Mouse (Mus musculus) hindbrain, embryonic 14.5 days (tissue): Measurements from ENCODE around the gene Cul4b. TPM values are rescaled to one million over a fixed set of nuclear protein-coding genes. Genes with fewer than 3 reads are reported as not detected.
A peak's percentile ranks its signal among the peaks of the same experiment; 100 is the strongest.

Experiments used
- ATAC-seq: fragments of 200-750 bp; cut with Nextera tagmentation; 2 replicates; pipeline ENCODE4 v1.8.0; 2017; ENCODE audit warnings: moderate number of reproducible peaks, mild to moderate bottlenecking, moderate TSS enrichment, moderate library complexity; ENCODE audit not compliant: low FRiP score
- DNase-seq: peaks from one replicate; pipeline ENCODE4 v3.0.0-alpha.2; 2015; ENCODE audit warnings: low spot score
- H3K27ac ChIP-seq: fragments of 300-500 bp; sonication (generic); 2 replicates; pipeline ENCODE4 v1.5.1; 2014; ENCODE audit warnings: mild to moderate bottlenecking, moderate library complexity
- H3K27me3 ChIP-seq: fragments of 300-500 bp; sonication (generic); 2 replicates; pipeline ENCODE4 v1.6.1; 2014; ENCODE audit warnings: mild to moderate bottlenecking, low read length, mixed read lengths; ENCODE audit not compliant: control insufficient read depth, insufficient read depth
- H3K36me3 ChIP-seq: fragments of 300-500 bp; sonication (generic); replicated peaks from 2 replicates; pipeline ENCODE4 v1.6.1; 2014; ENCODE audit not compliant: control insufficient read depth, insufficient read depth
- H3K4me1 ChIP-seq: fragments of 300-500 bp; sonication (generic); replicated peaks from 2 replicates; pipeline ENCODE4 v1.6.1; 2014; ENCODE audit warnings: antibody characterized with exemption, low read length, mixed read lengths; ENCODE audit not compliant: control insufficient read depth, insufficient read depth
- H3K4me2 ChIP-seq: fragments of 300-500 bp; sonication (generic); replicated peaks from 2 replicates; pipeline ENCODE4 v1.6.1; 2014; ENCODE audit warnings: mild to moderate bottlenecking, moderate library complexity
- H3K4me3 ChIP-seq: fragments of 300-500 bp; sonication (generic); replicated peaks from 2 replicates; pipeline ENCODE4 v1.5.1; 2014; ENCODE audit warnings: mild to moderate bottlenecking, low read length
- H3K9ac ChIP-seq: fragments of 300-500 bp; sonication (generic); 2 replicates; pipeline ENCODE4 v1.6.1; 2014
- H3K9me3 ChIP-seq: fragments of 300-500 bp; sonication (generic); 2 replicates; pipeline ENCODE4 v1.6.1; 2016; ENCODE audit warnings: low read length; ENCODE audit not compliant: control insufficient read depth
- WGBS: fragments of 180-500 bp; shearing (Covaris S2); extraction: QIAGEN DNeasy Blood & Tissue Kit; methylation state at CpG from one replicate; pipeline ENCODE4 v1.1.7; 2014; 5-methylcytosine and 5-hydroxymethylcytosine counted together
- polyA plus RNA-seq: library from polyadenylated mRNA; unstranded; fragments of >200 nt; fragmentation: Nextera tagmentation; extraction: Ambion mirVana; gene quantifications from 2 replicates; pipeline ENCODE4 v1.2.1, GENCODE M21; 2014

Cul4b gene
- polyA plus RNA-seq, result 25.1 and 25.4 TPM in 2 replicates

DNA sequence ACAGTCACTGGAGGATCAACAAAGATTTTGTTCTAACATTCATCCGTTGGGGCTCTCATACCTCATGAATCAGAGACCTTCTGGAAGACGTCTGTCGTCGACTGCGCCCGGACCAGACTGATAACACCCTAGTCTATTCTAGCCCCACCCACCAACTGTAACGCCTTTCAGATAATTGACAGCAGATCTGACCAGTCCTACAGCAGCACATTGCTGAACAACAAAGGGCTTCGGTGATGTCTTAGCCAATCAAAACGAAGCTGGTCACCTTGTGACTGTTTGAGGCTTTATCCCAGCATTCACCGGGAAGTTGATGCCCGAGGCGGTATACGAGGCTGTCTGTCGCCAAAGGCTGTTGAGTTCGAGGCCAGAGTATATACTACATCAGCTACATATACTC is at the start of gene Cul4b:
Gene Cul4b (minus strand): TSS at position 119 of the 400 bp plus-strand sequence.
- Histone ChIP-seq H3K9ac (no peak within 1 kb of the TSS), H3K27me3 (no peaks in the 10 kb centered on the region), H3K9me3 (no peaks in the 10 kb centered on the region), H3K4me3 (no peak within 1 kb of the TSS), H3K4me1 (no peaks in the 10 kb centered on the region), H3K4me2 (no peak within 1 kb of the TSS), H3K27ac (no peak within 1 kb of the TSS), H3K36me3 (no peaks in the 10 kb centered on the region)
- WGBS, result 90% methylated on average over 15 of the region's 15 CpGs
- no peak for DNase-seq
- ATAC-seq, result no peak

DNA sequence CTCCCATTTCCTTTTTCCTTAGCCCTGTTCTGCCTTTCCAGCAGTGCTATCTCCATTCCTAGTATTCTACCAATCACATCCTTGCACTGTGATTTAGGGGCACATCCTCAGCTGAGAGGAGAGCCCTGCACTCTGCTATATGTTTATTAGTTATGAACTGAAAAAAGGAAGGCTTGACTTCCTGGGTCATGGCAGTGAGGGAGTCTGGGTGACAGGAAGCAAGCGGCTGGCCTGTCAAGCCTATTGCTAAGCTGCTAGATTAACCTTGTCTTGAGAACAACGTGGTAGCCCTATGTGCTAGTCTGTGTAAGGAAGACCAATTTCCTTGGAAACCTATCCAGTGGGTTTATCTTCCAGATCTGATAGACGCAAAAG is 25.0 kb upstream of the Cul4b start:
- Histone ChIP-seq H3K4me3 (peak overlapping the region; percentile 47), H3K36me3 (no peaks in the 10 kb centered on the region; the same call in 1 of the 2 replicates), H3K4me1 (no peaks in the 10 kb centered on the region), H3K4me2 (peak overlapping the region; percentile 56), H3K9ac (peak overlapping the region; percentile 62), H3K9me3 (no peaks in the 10 kb centered on the region), H3K27ac (peak overlapping the region; percentile 76), H3K27me3 (no peaks in the 10 kb centered on the region)
- DNase-seq (peak; percentile 46), ATAC-seq (peak; percentile 84)
- WGBS, result 18% methylated on average over 3 of the region's 3 CpGs

DNA sequence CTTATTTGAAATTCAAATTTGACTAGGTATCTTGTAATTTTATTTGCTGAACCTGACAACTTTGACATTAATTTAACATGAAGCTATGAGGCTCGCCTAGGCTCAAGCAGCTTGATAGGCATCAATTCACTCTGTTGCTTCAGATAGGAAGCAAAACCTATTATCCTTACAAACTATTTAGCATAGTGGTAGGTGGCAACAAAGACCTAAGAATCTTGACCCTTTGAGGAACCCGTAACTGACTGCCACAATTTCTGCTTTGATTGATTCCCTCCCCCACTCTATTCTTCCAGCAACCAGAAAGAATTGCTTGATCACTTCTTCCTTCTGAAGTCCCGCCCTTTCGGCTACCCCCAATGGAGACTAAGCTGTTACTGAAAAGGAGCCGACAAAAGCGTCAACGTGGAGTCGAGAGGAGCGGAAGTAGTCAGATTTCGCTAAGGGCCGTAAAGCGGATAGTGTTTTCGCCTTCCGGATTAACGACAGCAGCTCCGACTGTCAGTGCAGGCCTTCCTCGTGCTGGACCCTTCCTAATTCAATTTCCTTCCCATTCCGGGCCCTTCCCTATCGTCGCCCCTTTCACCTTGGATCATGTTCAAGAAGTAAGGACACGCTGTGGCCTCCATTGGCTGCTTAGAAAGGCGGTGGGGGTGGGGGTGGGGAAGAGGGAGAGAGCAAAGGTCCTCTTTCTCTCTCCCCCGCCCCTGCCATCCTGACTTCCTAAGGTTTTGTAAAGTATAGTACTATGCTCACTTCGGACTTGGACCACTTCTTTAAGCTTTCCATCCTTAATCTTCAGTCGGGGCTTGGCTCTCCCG is 24.4 kb upstream of the Cul4b start, which contains the start of gene Mcts1:
Gene Mcts1 (plus strand): TSS at position 402 of the 818 bp plus-strand sequence.
- Histone ChIP-seq H3K4me1 (no peaks in the 10 kb centered on the region), H3K9me3 (no peaks in the 10 kb centered on the region), H3K27me3 (no peaks in the 10 kb centered on the region), H3K4me2 (peak within 1 kb of the TSS; percentile 56), H3K27ac (peak within 1 kb of the TSS; percentile 76), H3K9ac (peak within 1 kb of the TSS; percentile 62), H3K36me3 (no peaks in the 10 kb centered on the region), H3K4me3 (peak within 1 kb of the TSS; percentile 47)
- DNase-seq (peak; percentile 78), ATAC-seq (peak; percentile 92)
- WGBS, result 19% methylated on average over 26 of the region's 26 CpGs

DNA sequence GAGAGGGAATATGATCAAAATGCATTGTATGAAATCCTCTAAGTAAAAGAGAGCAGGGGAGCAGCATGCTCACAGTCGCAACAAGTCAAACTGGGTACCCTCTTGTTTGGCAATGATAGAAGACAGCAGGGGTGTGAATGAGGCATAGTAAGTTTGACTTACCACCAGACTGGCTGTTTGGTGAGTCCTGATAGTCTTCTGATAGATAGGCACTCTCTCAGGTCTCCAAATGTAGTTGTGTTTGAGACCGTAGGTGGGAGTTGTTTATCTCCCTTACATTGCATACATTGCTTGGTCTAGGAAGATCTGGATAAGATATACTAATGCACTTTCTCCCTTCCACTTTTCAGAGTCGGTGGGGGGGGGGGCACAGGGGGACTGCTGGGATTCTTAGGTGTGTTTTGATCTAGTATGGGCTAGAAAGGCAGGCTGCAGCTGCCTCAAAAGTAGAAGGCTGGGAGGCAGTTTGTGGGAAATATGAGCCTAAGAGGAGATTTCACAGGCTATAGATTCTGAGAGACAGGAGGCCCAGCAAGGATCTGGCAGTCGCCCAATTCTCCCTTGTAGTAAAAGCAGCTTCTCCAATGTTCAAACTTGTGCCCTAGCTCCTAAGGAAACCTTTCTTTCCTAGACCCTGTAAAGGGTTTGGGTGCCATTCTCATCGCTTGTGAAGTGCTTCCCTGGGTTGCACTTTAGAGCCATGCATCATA is 17.3 kb upstream of the Cul4b start:
- Histone ChIP-seq H3K36me3 (no peaks in the 10 kb centered on the region), H3K4me1 (no peaks in the 10 kb centered on the region), H3K27me3 (no peaks in the 10 kb centered on the region), H3K4me2 (no peak overlapping the region), H3K9me3 (no peaks in the 10 kb centered on the region), H3K9ac (no peak overlapping the region), H3K4me3 (no peak overlapping the region), H3K27ac (no peak overlapping the region)
- no peak for ATAC-seq
- DNase-seq, result no peak
- WGBS, result 70% methylated on average over 5 of the region's 5 CpGs

DNA sequence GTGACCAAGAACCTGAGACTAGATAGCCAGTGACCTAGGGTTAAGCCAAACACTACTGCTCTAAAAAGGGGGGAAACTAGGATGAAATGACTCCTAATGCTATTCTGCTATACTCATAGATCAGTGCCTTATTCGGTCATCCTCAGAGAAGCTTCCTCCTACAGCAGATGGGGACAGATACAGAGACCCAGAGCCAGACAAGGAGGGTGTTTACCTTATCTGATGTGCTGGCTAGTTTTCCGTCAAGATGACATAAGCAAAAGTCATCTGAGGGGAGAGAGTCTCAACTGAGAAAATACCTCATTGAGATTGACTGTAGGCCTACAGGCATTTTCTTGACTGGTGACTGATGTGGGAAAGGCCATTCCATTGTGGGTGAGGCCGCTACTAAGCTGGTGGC is 15.8 kb upstream of the Cul4b start:
- WGBS, result 93% methylated on average over 3 of the region's 3 CpGs
- no peaks in the 10 kb centered on the region for H3K36me3 ChIP-seq
- no peak for DNase-seq

DNA sequence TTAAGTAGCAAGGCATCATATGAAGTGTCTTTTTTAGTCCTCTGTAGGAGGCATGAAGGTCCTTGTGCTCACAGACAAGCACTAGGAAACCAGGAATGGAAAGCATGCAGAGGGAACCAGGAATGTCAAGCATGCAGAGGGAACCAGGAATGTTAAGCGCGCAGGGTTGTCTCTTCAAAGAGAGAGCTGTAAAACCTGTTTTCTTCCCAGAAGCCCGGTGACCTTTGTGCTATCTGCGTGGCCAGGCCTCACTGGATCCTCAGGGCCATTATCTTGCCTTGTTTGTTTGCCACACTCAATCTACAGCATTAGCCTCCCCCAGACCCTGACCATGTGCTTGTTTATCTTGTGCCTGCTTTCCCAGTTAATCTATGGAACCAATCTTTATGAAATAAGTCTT is 13.8 kb upstream of the Cul4b start:
- DNase-seq (no peak), ATAC-seq (no peak)
- Histone ChIP-seq H3K27ac (no peak overlapping the region), H3K9ac (no peak overlapping the region), H3K4me2 (no peak overlapping the region), H3K4me3 (no peak overlapping the region), H3K4me1 (no peaks in the 10 kb centered on the region), H3K27me3 (no peaks in the 10 kb centered on the region), H3K36me3 (no peaks in the 10 kb centered on the region), H3K9me3 (no peaks in the 10 kb centered on the region)
- WGBS, result 48% methylated on average over 4 of the region's 4 CpGs

More for the DNA sequence above, 15.8 kb upstream of the Cul4b start:
- Histone ChIP-seq H3K27ac (no peak overlapping the region), H3K9me3 (no peaks in the 10 kb centered on the region), H3K4me3 (no peak overlapping the region), H3K4me2 (no peak overlapping the region), H3K27me3 (no peaks in the 10 kb centered on the region), H3K9ac (no peak overlapping the region), H3K4me1 (no peaks in the 10 kb centered on the region)
- no peak for ATAC-seq

DNA sequence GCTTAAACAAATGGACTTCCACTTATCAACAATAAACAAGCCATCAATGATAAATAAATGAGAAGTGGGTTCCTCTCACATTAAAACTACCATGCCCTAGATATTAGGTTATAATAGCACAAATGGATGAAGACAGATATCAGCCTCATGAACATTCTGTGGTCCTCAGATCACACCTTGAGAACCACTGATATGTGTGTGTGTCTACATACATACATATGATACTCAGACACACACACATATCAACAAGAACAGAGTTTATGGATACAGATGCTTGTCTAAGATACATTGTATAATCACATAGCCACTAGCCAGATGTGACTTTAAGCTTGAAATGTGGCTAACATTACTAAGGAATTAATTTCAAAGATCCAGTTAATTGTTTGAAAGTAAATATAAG is 7.3 kb upstream of the Cul4b start:
- no peak for DNase-seq
- no peaks in the 10 kb centered on the region for H3K36me3 ChIP-seq
- H3K4me2 ChIP-seq, result no peak overlapping the region
- H3K9me3 ChIP-seq, result no peaks in the 10 kb centered on the region
- H3K9ac ChIP-seq, result no peak overlapping the region
- H3K4me1 ChIP-seq, result no peaks in the 10 kb centered on the region
- H3K27me3 ChIP-seq, result no peaks in the 10 kb centered on the region
- H3K27ac ChIP-seq, result no peak overlapping the region
- no peak overlapping the region for H3K4me3 ChIP-seq
- ATAC-seq, result no peak

DNA sequence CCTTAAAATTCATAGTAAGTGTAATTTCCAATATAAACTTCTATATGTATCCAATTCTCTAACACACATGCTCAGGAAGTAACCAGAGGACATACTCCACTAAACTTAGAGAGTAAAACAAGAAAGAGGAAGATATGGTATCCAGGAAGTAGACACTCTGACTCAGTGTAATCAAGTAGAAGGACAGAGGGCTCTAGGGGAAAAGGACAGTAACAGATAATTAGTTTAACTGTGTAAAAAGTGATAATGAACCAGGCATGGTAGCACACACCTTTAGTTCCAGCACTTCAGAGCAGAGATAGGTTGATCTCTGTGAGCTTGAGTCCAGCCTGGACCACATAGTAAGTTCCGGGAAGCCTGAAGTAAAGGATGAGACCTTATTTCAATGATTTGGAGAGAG is 5.1 kb upstream of the Cul4b start:
- ATAC-seq (no peak), DNase-seq (no peak)
- Histone ChIP-seq H3K9me3 (no peaks in the 10 kb centered on the region), H3K4me3 (no peak overlapping the region), H3K36me3 (no peaks in the 10 kb centered on the region), H3K4me1 (no peaks in the 10 kb centered on the region), H3K9ac (no peak overlapping the region), H3K4me2 (no peak overlapping the region), H3K27me3 (no peaks in the 10 kb centered on the region), H3K27ac (no peak overlapping the region)
- WGBS, result 89% methylated on average over 1 of the region's 1 CpGs

DNA sequence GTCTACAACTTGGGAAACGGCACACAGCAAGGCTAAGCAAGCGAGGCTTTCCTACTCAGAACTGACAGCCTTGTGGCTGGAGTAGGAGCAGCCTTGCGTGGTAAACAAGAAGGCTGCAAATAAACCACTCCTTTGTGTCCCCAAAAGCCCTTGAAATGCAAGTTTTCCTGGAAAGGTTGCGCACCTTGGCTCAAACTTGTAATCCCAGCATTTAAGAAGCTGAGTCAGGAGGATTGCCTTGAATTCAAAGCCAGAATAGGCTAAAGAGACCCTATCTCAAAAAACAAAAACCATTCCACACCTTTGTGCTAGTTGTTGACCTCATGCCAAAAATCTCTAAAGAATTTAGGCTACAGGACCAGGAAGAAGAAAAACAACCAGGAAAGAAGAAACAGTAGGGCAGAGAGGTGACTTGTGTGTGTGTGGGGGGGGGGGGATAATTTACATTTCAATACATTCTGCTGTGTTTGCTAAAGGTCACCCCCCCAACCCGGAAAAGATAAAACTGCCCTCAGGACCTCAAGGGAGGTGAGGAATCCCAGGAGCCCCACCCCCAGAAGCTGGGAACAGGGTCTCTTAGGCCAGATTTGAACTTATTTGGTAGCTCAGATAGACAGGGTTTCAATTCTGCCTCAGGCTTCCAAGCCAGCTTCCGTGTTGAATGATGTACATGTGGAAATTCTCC is 9.3 kb downstream of the Cul4b start:
- 77% methylated on average over 6 of the region's 6 CpGs for WGBS
- ATAC-seq (no peak), DNase-seq (no peak)
- Histone ChIP-seq H3K4me2 (no peak overlapping the region), H3K27me3 (no peaks in the 10 kb centered on the region), H3K36me3 (no peaks in the 10 kb centered on the region), H3K4me3 (no peak overlapping the region), H3K9me3 (no peaks in the 10 kb centered on the region), H3K9ac (no peak overlapping the region), H3K27ac (no peak overlapping the region), H3K4me1 (peaks cover 10% of the 10 kb centered on the region)
